Mouse (Mus musculus) thymus, postnatal 0 days (tissue): ENCODE measurements around the gene Gm20388. TPM values are rescaled to one million over a fixed set of nuclear protein-coding genes. Genes with fewer than 3 reads are reported as not detected.
"Not testable (repeated sequence)": the region's sequence is repeated elsewhere in the genome, so short reads cannot be mapped to it uniquely, and the experiment has no call there.

Source experiments
- DNase-seq: peaks from one replicate; pipeline ENCODE4 v3.0.0-alpha.2; 2015; ENCODE audit warnings: low spot score
- polyA plus RNA-seq: library from polyadenylated mRNA; unstranded; fragments of >200 nt; fragmentation: Nextera tagmentation; extraction: Ambion mirVana; gene quantifications from 2 replicates; pipeline ENCODE4 v1.2.1, GENCODE M21; 2015

Gene Gm20388
- polyA plus RNA-seq, 1 experiment from 2014 or later: not detected

DNA sequence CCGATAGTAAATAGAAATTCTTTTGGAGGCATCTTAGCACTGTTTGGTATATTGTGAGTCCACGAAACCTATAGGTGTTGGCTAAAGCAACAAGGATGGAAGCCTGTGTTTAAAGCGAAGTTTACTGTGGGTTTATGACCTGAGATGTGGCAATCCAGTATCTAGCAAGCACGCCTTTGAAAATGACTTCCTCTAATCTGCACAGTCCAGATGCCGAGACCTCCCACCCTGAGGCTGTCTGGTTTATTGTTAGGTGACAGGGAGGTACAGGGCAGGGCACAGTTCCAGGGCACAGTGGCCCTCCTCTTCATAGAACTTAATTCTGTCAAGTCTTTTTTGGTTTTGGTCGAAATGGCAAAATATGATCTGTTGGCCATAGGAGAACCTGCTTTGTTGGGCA is 3166.6 kb downstream of the Gm20388 start:
- DNase-seq: no peak

DNA sequence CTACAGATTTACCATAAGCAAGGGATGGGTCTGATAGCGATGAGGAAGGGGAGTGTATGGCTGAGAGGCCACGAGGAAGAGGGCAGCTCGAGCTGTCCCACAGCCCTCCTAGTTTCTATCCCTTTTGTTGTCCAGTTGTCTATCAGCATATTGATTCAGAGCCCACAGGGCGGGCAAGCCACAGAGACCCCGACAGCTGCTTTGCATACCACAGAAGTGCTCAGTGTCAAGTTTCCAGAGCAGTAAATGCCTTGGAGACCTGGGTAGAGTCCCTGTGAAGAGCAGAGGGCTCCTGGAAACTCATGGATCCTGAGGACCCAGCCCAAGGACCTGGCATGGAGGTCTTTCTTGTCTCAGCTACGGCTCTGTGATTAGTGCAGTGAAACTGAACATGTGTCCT is 3172.4 kb downstream of the Gm20388 start:
- no peak for DNase-seq

DNA sequence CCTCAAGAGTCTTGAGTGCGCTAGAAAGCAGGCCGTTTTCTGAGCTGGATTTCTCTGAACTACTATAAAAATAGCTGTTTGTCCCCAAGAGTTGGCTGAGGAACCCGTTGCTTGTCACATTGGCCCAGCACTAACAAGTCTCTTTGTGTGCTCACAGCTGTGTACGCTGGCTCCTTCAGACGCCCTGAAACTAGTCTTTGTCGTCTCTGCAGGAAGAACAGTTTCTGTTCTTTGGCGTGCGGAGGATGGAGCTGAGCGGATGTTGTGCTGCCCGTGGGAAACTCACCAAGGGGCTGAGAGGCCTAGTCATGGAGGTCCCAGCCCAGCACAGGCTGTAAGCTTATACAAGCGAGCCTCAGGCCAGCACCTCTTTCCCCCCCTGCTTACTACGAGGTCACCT is 3173.0 kb downstream of the Gm20388 start:
- DNase-seq: no peak

DNA sequence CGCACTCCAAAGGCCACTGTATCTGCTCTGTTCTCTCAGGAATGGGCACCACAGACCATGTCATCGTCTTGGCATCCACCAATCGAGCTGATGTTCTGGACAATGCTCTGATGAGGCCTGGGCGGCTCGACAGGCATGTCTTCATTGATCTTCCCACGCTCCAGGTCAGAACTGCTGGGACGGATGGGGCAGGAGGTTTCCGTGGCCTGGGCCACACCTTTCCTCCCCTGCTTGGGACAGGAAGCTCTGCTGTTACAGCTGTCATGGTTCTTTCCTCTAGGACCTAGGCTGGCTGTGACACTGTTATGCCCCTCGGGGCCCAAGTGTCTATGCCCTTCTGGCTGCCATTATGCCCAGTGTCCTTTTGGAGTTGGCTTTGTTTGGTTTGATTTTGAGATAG is 3176.6 kb downstream of the Gm20388 start:
- DNase-seq: no peak

DNA sequence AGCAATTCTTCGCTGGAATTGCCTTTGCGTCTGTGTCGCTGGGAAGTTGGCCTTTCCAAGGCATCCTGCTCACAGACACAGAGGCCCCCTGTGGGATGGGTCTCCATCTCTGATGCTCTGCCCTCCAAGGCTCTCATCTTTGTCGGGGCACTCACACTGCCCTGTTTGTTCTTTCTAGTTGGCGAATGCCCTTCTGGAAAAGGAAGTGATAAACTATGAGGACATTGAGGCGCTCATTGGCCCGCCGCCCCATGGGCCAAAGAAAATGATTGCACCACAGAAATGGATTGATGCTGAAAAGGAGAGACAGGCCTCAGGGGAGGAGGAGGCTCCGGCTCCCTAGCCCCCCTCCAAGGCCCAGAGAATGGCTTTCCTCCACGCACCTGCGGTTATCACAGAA is 3186.6 kb downstream of the Gm20388 start:
- no peak for DNase-seq

DNA sequence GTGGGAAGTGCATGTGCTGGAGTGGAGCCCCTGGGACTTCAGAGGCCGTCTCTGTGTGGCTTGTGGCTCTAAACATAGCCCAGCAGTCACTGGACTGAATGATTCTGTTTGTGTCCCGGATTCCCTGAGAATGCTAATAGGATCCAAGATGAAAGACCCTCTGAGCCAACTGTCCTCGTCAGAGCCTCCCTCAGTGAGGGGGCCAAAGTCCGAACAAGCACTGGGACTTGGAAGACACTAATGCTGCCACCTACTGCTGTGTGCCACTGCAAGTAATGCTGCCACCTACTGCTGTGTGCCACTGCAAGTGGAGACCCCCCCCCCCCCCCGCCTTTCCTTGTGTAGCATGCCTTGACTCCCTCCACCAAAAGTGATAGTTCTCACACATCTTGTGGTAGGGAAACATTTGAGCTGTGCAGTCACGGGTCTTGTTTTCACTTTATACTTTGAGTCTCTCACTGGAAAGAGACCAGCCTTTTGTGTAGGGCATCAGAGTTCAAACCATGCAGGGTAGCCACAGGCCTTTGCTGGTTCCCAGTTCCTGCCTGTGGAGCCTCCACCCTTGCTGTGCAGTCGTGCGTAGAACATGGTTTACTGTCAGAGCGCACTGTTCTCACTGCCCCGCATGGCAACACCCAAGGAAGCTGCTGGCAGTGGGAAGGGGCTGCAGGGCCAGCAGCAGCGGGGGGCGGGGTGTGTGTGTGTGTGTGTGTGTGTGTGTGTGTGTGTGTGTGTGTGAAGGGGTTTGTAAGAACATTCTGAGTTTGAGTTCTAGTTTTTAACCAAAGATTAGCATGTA is 3187.3 kb downstream of the Gm20388 start:
- no peak for DNase-seq

DNA sequence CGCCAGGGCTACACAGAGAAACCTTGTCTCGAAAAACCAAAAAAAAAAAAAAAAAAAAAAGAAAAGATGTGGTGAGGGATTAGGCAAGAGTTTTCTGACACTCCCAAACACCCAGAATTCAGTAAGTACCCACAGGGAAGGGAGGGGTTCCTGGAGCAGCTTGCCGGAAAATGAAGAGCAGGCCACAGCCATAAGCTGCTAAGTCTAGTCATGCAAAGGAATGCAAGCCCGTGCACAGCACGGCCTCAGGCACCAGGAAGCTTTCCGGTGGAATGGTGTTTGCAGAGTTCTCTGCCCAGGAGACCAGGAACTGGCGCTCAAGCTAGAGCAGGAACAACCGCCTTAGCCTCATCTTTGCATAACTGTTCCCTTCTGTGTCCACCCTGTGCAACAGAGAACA is 3189.6 kb downstream of the Gm20388 start:
- no peak for DNase-seq

DNA sequence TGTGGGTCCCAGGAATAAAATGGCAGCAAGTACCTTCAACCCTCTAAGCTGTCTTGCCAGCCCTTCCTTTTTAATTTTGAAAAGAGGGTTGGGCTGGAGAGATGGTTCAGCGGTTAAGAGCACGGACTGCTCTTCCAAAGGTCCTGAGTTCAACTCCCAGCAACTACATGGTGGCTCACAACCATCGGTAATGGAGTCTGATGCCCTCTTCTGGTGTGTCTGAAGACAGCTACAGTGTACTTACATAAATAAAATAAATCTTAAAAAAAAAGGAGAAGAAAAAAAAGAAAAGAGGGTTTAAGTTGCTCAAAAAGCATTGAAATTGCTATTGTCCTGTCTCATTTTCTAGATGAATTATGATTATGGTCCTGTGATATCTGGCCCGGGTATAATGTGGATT is 3190.6 kb downstream of the Gm20388 start:
- no peak for DNase-seq

DNA sequence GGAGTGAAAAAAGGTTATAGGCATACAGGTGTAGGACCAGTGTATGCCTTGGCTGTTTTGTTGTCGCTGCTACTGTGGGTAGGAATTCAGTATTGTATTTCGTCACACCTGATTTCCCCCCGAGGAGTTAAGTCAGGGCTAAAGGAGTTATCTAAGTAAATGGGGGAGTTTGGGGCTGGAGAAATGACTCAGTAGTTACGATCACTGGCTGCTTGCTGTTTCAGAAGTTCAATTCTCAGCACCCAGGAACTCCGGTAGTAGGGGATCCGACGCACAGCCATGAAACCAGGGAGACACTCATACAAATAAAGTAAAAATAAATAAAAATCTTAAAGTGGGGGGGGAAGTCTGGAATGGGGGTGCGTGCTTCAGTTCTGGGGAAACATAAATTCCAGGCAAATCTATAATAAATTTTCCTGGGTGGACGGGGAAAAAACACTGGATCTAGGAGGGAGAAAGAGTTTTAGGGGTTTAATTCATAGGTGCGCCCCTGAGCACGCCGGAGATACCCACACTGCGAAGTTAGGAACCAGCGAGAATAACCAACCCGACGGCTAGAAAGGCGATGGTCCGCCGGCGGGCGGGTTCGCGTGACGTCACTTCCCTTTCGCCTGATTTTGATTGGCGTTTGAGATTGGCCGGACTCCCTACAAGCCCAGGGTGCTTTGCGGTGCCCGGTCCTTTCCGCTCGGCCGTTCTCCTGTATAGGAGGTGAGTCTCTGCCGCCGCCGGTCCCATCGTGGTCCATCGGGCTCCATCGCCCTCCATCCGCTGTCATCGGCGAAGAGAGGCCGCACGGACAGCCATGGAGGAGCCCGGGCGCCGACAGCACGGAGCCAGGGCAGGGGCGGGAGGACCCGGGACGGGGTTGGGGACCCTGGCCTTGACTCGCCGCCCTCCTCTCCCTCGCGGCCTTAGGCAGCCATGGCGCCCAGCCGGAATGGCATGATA is 3191.4 kb downstream of the Gm20388 start, which contains the start of gene Rpl13:
Rpl13 (plus strand) TSS at position 616 of the 951 bp plus-strand sequence.
- peak; percentile 93 for DNase-seq

DNA sequence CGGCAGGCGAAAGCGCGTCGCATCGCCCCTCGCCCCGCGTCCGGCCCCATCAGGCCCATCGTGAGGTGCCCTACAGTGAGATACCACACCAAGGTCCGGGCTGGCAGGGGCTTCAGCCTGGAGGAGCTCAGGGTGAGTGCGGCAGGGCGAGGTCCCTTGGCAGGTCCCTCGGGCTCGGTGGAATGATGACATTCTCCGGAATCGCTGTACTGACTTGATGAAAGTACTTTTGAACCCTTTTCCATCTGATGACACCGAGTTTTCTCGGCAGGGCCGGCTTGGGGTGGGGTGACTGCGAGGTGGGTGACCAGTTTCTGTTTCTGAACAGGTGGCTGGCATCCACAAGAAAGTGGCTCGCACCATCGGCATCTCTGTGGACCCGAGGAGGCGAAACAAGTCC is 3192.2 kb downstream of the Gm20388 start:
- DNase-seq: not testable (repeated sequence)

DNA sequence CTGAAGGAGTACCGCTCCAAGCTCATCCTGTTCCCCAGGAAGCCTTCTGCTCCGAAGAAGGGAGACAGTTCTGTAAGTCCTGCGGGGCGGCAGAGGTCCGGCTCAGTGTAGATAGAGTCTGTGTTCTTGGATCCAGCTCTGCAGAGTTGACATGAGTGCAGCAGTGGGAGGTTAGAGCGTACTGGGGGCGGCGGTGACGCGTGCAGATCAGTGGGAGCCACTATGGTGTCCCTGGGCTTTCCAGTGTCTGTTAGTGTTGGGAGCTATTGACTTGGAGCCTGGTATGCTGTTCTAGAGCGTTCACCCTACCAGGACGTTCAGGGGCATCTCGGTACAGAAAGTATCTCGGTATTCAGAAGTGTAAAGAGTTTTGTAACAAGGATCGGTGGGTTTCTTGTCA is 3192.6 kb downstream of the Gm20388 start:
- no peak for DNase-seq

DNA sequence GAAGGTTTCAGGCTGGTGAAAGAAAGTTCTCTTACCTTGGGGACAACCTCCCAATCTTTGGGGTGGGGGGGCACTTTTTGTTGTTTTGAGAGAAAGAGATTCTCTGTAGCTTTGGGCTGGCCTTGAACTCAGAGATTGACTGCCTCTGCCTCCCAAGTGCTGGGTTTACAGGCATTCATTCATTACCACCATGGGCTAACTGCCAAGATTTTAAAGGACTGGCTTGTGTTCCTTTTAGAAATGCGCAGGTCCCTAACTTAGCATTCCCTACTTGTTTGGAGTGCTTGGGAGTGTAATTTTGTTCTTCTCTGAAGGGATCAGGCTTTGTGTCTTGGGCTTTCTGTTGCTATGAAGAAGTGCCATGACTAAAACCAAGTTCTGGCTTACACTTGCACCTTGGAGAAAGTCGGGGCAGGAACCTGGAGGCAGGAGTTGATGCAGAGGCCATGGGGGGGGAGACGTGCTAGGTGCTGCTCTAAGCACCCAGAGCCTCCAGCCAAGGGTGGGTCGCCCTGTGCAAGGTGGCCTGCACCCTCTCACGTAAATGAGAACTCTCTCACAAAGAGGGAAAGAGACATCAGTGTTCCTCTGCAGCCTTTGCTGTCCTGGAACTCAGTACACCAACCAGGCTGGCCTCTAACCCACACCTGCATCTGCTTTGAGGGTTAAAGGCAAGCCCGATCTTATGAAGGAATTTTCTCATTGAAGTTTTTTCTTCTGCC is 3193.6 kb downstream of the Gm20388 start:
- no peak for DNase-seq

DNA sequence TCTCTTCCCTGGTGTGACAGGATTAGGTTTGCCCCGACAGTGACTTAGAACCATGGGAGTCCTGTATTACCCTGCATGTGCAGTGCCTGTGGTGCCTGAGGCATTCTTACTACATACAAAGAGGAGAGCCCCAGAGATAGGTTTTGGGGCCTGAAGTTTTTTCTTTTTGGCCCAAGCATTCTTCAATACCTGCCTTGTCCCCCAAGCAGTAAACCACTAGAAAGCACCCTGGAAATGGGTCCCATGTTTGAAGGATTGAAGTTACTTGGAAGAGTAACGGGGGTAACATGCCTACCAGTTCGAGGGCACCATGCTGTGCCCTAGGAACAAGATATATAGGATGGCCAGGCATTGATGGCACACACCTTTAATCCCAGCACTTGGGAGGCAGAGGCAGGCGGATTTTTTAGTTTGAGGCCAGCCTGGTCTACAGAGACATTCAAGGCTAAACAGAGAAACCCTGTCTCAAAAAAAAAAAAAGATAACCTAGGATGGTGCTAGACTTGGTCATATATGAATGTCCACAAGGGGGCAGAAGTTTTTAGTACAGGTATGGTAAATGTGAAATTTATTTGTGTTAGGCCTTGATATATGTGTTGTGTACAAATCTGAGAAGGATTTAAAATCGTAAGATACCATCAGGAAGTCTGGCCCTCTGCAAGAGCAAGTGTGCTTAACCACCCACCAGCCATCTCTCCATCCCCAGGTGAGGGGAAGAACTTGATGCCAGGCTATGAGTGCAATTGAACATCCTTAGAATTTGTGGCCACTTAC is 3195.1 kb downstream of the Gm20388 start:
- peak; percentile 68 for DNase-seq

DNA sequence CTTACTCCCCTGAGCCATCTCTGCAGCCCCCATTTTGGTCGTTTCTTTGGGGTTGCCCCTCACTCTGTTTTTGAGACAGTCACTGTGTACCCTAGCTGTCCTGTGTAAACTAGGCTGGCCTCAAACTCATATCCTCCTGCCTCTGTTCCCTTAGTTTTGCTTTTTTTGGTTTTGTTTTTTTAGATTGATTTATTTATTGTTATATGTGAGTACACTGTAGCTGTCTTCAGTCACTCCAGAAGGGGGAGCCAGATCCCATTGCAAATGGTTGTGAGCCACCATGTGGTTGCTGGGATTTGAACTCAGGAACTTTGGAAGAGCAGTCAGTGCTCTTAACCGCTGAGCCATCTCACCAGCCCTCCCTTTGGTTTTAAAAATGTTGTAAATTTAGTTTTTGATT is 3195.9 kb downstream of the Gm20388 start:
- DNase-seq: no peak

DNA sequence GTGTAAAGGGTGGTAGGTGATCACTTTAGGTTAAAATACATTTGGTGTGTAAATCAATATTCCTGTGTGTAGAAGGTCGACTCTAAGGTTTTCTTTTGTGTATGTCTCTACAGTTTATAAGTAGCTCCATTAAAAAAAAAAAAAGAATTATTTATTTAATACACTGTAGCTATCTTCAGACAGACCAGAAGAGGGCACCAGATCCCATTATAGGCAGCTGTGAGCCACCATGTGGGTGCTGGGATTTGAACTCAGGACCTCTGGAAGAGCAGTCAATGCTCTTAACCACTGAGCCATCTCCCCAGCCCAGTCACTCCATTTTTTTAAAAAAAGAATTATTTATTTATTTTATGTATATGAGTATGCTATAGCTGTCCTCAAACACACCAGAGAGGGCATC is 3197.4 kb downstream of the Gm20388 start:
- no peak for DNase-seq

DNA sequence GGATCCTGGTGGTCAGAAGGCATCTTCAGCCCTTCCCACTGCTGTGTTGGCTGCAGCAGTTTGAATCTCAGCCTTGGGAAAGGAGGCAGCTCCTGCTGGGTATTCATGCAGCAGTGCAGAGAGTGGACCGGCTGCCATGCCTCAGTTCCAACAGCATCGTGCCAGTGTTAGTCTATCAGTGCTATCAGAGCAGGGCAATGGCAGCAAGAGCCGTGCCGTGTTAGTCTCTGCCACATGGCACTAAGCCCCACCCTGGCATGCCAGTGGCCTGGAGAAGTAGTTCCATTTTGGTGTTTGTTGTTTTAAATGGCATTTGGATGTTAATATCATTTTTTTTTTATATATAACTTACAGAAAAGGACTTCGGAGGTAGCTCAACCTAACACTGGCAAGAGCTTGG is 3198.3 kb downstream of the Gm20388 start:
- no peak for DNase-seq

DNA sequence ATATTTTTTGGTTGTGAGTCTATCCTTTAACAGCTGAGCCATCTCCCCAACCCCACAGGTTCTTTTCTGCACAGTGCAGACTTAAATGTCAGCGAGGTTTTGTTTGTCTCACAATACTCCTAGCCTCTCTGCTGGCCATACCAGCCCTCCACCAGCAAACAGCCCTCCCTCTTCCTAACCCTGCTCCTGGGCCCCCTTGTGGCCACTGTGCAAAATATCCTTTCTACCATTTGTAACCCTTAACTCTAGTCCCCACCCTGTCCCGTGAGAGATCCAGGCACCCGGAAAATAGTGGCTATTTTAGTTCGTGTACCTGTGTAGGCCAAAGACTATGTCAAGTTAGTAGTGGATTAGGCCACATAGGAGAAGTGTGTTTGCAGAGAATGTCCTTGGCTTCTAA is 3200.0 kb downstream of the Gm20388 start:
- DNase-seq: peak; percentile 71

DNA sequence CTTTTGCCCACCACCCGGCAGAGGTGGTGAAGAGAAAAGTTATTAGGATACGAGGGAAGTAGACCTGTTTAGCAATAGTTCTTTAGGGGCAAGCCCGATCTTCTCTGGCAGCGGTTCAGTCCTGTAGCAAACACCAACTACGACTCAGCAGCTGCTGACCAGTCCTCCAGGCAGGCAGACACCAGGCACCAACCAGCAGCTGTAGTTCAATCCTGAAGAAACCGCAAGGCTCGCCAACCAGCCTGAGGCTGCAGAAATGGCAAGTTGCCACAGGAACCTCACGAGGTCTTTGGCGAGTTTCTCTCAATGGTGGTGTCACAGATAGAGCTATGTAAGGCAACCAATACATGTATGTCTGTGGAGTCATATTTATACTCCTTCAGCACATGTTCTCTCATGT is 3202.3 kb downstream of the Gm20388 start:
- no peak for DNase-seq

DNA sequence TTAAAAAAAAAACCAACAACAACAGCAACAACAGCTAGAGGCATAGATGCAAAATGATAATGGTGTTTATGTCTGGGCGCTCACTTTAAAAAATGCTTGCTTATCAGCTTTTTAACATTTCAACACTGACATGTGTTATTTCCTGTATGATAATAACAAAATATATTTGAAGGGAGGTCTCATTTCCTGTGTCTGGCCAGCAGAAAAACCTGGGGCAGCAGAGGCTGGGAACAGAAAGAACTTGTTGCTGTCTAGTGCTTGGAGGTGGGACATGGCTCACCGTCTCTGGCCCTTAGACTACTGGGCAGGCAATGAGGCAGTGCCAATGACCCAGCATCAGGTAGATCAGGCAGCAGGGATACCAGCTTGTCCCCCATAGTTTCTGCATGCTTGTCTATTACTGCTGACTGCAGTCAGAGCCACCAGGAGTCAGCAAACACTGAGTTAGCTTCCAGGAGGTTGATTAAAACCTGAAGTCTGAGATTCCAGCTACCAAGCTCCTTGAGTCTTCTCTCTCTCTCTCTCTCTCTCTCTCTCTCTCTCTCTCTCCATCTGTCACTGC is 3203.3 kb downstream of the Gm20388 start:
- DNase-seq: no peak

DNA sequence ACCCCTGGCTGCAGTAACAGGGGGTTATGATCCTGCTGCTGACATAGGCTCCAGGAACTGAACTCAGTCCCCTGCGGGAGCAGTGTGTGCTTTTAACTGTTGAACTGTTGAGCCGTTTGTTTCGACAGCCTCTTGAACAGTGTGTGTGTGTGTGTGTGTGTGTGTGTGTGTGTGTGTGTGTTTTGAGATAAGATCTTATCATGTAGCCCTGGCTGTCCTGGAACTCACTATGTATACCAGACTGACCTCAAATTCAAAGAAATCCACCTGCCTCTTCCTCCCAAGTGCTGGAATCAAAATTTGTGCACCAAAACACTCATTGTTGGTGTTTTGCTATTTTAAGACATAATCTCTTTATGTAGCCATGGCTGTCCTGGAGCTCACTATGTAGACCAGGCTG is 3204.0 kb downstream of the Gm20388 start:
- DNase-seq: no peak
